Mouse (Mus musculus): ENCODE measurements around the gene Slc16a8.

Gene Slc16a8

GRCm38 (mm10) chr15:79254661-79255060 lies at the start of gene Slc16a8:
Gene Slc16a8, minus strand, starts transcription at chr15:79254761.
- DNase-seq (ENCODE audit: low spot score): no peak

GRCm38 (mm10) chr15:79303725-79304124 lies 49.2 kb upstream of the Slc16a8 start:
- DNase-seq (ENCODE audit: low spot score): no peak

GRCm38 (mm10) chr15:79299563-79300155 lies 45.1 kb upstream of the Slc16a8 start:
- DNase-seq (ENCODE audit: low spot score): no peak

GRCm38 (mm10) chr15:79298553-79298952 lies 44.0 kb upstream of the Slc16a8 start:
- DNase-seq (ENCODE audit: low spot score): no peak

GRCm38 (mm10) chr15:79292779-79293178 lies 38.2 kb upstream of the Slc16a8 start:
- DNase-seq (ENCODE audit: low spot score): no peak

GRCm38 (mm10) chr15:79290340-79290739 lies 35.8 kb upstream of the Slc16a8 start:
- no peak for DNase-seq (ENCODE audit: low spot score)

GRCm38 (mm10) chr15:79289441-79289840 lies 34.9 kb upstream of the Slc16a8 start:
- no peak for DNase-seq (ENCODE audit: low spot score)

GRCm38 (mm10) chr15:79288387-79288786 lies 33.8 kb upstream of the Slc16a8 start:
- DNase-seq (ENCODE audit: low spot score): no peak

GRCm38 (mm10) chr15:79287091-79287490 lies 32.5 kb upstream of the Slc16a8 start:
- DNase-seq (ENCODE audit: low spot score): no peak

GRCm38 (mm10) chr15:79286141-79286540 lies 31.6 kb upstream of the Slc16a8 start:
- DNase-seq (ENCODE audit: low spot score): no peak

GRCm38 (mm10) chr15:79285399-79285798 lies 30.8 kb upstream of the Slc16a8 start, which contains the start of gene Baiap2l2:
Gene Baiap2l2, minus strand, starts transcription at chr15:79285537.
- DNase-seq (ENCODE audit: low spot score): no peak

- DNase-seq (ENCODE audit: low spot score): no peak
These were observed 28.8 kb upstream of the Slc16a8 start for GRCm38 (mm10) chr15:79283371-79283770.

GRCm38 (mm10) chr15:79282434-79282833 lies 27.9 kb upstream of the Slc16a8 start:
- DNase-seq (ENCODE audit: low spot score): no peak

- no peak for DNase-seq (ENCODE audit: low spot score)
These were observed 26.8 kb upstream of the Slc16a8 start for GRCm38 (mm10) chr15:79281389-79281788.

GRCm38 (mm10) chr15:79280850-79281249 lies 26.3 kb upstream of the Slc16a8 start:
- no peak for DNase-seq (ENCODE audit: low spot score)

GRCm38 (mm10) chr15:79280209-79280608 lies 25.6 kb upstream of the Slc16a8 start:
- no peak for DNase-seq (ENCODE audit: low spot score)

GRCm38 (mm10) chr15:79277728-79278127 lies 23.2 kb upstream of the Slc16a8 start:
- no peak for DNase-seq (ENCODE audit: low spot score)

- no peak for DNase-seq (ENCODE audit: low spot score)
These were observed 18.5 kb upstream of the Slc16a8 start for GRCm38 (mm10) chr15:79273020-79273419.

- no peak for DNase-seq (ENCODE audit: low spot score)
These were observed 16.7 kb upstream of the Slc16a8 start for GRCm38 (mm10) chr15:79271124-79271746.

GRCm38 (mm10) chr15:79270317-79271123 lies 16.0 kb upstream of the Slc16a8 start:
- no peak for DNase-seq (ENCODE audit: low spot score)

- DNase-seq (ENCODE audit: low spot score): no peak
These were observed 14.0 kb upstream of the Slc16a8 start for GRCm38 (mm10) chr15:79268521-79268920.

- DNase-seq (ENCODE audit: low spot score): no peak
These were observed 10.8 kb upstream of the Slc16a8 start for GRCm38 (mm10) chr15:79265384-79265783.

- DNase-seq (ENCODE audit: low spot score): no peak
These were observed 9.2 kb upstream of the Slc16a8 start for GRCm38 (mm10) chr15:79263726-79264125.
